18 mouse cellular contexts compared by ENCODE assay signal in the genomic region with DNA sequence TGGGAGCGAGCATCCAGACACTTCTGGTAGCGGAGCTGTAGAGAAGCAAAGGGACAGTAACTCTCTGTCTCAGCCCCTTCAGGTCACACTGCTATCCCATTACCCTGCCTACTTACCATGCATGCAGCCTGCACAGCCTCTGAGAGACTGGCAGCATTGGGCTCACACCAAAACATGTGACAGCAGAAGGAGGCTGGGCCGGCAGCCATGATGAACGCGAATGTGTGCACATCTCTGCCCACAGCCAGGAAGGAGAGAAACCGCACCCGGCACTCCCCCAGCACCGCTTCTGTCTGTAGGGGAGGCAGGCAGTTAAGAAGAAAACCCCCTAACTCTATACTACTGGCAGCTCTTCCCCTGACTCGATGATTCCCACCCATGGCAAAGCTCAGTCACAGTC. TPM values are rescaled to one million over a fixed set of nuclear protein-coding genes. Genes with fewer than 3 reads are reported as not detected.
DNase-seq lines count a peak whose midpoint lies in the region; ATAC-seq lines count a peak whose summit lies in the region.
"Had no signal": no experiment of that assay in that cellular context is flagged by ENCODE, and none has a peak within 500 bp of the region (broad histone marks: within the 10 kb centered on the region; RNA-seq: fewer than 3 reads in every experiment).

No protein-coding gene starts in this region.

- intact Hi-C loops in left cerebral cortex, postnatal 14 days (cut with DNase I), result loop anchor here (10.0 kb wide), 1 partner anchor 176 kb away; the partner anchor contains the start of genes Ilk and Rrp8

- DNase-seq in cerebellum, postnatal 10 days, result peak; percentile 22 to 30
- no peak for DNase-seq in cerebellum, postnatal 36 days
- DNase-seq in left cerebral cortex, postnatal 14 days (ENCODE audit: low spot score in 2 of 2), result peak; percentile 67 to 79
- DNase-seq in left cerebral cortex, adult 11 months (ENCODE audit: low spot score), result no peak
- DNase-seq in brain, adult 2 months (ENCODE audit: low read depth, low spot score), result peak; percentile 87
- DNase-seq in right cerebral cortex, postnatal 25 days, result peak; percentile 84
- no peak for DNase-seq in hindbrain, embryonic 11.5 days (ENCODE audit: low spot score)
- DNase-seq: gastrocnemius, postnatal 14 days; retina, postnatal 1 day had no signal

- no peak overlapping the region for H3K4me3 ChIP-seq in hindbrain, embryonic 11.5 days (ENCODE audit: low read depth, low read length)
- H3K4me3 ChIP-seq: forebrain, embryonic 12.5 days; heart, embryonic 12.5 days; kidney, embryonic 15.5 days; liver, embryonic 12.5 days; megakaryocyte, embryonic 14.5 days; neural tube, embryonic 15.5 days had no signal

- no peak overlapping the region for H3K27ac ChIP-seq in hindbrain, embryonic 11.5 days (ENCODE audit: low read depth, low read length)
- H3K27ac ChIP-seq: forebrain, embryonic 12.5 days; kidney, embryonic 15.5 days; liver, embryonic 12.5 days; neural tube, embryonic 15.5 days had no signal

- H3K9me3 ChIP-seq in hindbrain, embryonic 11.5 days (ENCODE audit: control insufficient read depth, low read length), result no peaks in the 10 kb centered on the region
- H3K9me3 ChIP-seq: forebrain, embryonic 12.5 days; heart, embryonic 12.5 days; kidney, embryonic 15.5 days; liver, embryonic 12.5 days; megakaryocyte, embryonic 14.5 days; neural tube, embryonic 15.5 days had no signal

- no peaks in the 10 kb centered on the region for H3K27me3 ChIP-seq in hindbrain, embryonic 11.5 days (ENCODE audit: control insufficient read depth, insufficient read depth, low read length)
- H3K27me3 ChIP-seq: forebrain, embryonic 12.5 days; heart, embryonic 12.5 days; kidney, embryonic 15.5 days; liver, embryonic 12.5 days; neural tube, embryonic 15.5 days had no signal

- 86% methylated on average over 9 of the region's 9 CpGs for WGBS in hindbrain, embryonic 11.5 days

- no peaks in the 10 kb centered on the region for H3K4me1 ChIP-seq in hindbrain, embryonic 11.5 days (replicated peaks; ENCODE audit: control insufficient read depth, insufficient read depth, low read length)

- H3K36me3 ChIP-seq in hindbrain, embryonic 11.5 days (ENCODE audit: control insufficient read depth, insufficient read depth, low read length), result 0 out of 2 replicates have a peak, but pooled peaks cover 5% of the 10 kb centered on the region

- H3K9ac ChIP-seq in hindbrain, embryonic 11.5 days (ENCODE audit: low read depth, low read length), result no peak overlapping the region
- H3K9ac ChIP-seq: forebrain, embryonic 12.5 days; heart, embryonic 12.5 days; kidney, embryonic 15.5 days; liver, embryonic 12.5 days; neural tube, embryonic 15.5 days had no signal

- H3K4me2 ChIP-seq in hindbrain, embryonic 11.5 days (replicated peaks; ENCODE audit: low read depth, low read length), result no peak overlapping the region
- H3K4me2 ChIP-seq: forebrain, embryonic 12.5 days; heart, embryonic 12.5 days; kidney, embryonic 15.5 days; liver, embryonic 12.5 days; neural tube, embryonic 15.5 days had no signal

- ATAC-seq in hindbrain, embryonic 11.5 days (ENCODE audit: low FRiP score), result no peak
- ATAC-seq: liver, embryonic 12.5 days had no signal

RNA-seq across cellular contexts. Expression of gene Smpd1, which starts 4.9 kb away (rescaled TPM):
- total RNA-seq in left cerebral cortex, postnatal 14 days (2021), result 100 to 1,000 TPM; 111 to 112 TPM
- 51.2 and 52.5 TPM in 2 replicates for polyA plus RNA-seq in hindbrain, embryonic 11.5 days (2014; fragmentation: Nextera tagmentation; extraction: Ambion mirVana)

RNA-seq across cellular contexts. Expression of gene Apbb1, which starts 22.4 kb away (rescaled TPM):
- total RNA-seq in left cerebral cortex, postnatal 14 days (2021), result 100 to 1,000 TPM; 450 to 459 TPM
- polyA plus RNA-seq in hindbrain, embryonic 11.5 days (2014; fragmentation: Nextera tagmentation; extraction: Ambion mirVana), result 94.6 and 112 TPM in 2 replicates

RNA-seq across cellular contexts. Expression of gene Hpx, which starts 40.9 kb away (rescaled TPM):
- total RNA-seq in left cerebral cortex, postnatal 14 days (2021), result under 1 TPM; 0.23 to 0.24 TPM
- polyA plus RNA-seq in hindbrain, embryonic 11.5 days (2014; fragmentation: Nextera tagmentation; extraction: Ambion mirVana), result not detected in 2 replicates
- total RNA-seq: common myeloid progenitor, adult 5-6 weeks; gastrocnemius, postnatal 14 days; hematopoietic stem cell, adult 5-6 weeks; monocyte, adult 5-6 weeks had no signal

Comparison
In these comparisons a context has a peak if more than half of its experiments do, and no peak if none do; other contexts are left out.
1. DNase-seq: peak in cerebellum, postnatal 10 days (2 of 2), left cerebral cortex, postnatal 14 days (2 of 2), brain, adult 2 months (single experiment) and right cerebral cortex, postnatal 25 days (single experiment); none in cerebellum, postnatal 36 days (0 of 2), left cerebral cortex, adult 11 months (single experiment) and hindbrain, embryonic 11.5 days (single experiment).